Mouse (Mus musculus) ES-Bruce4 (cell line): Measurements from ENCODE around the gene Oas1h. TPM values are rescaled to one million over a fixed set of nuclear protein-coding genes. Genes with fewer than 3 reads are reported as not detected.
"Not testable (repeated sequence)": the region's sequence is repeated elsewhere in the genome, so short reads cannot be mapped to it uniquely, and the experiment has no call there.

ENCODE experiments used
- H3K27ac ChIP-seq: 2 replicates; pipeline ENCODE4 v1.5.1; 2012; ENCODE audit warnings: low read length, inconsistent platforms; ENCODE audit not compliant: insufficient read depth
- H3K27me3 ChIP-seq: 2 replicates; pipeline ENCODE4 v1.6.1; 2012; ENCODE audit warnings: mild to moderate bottlenecking, low read length, inconsistent platforms; ENCODE audit not compliant: control insufficient read depth, poor library complexity, insufficient read depth, severe bottlenecking
- H3K36me3 ChIP-seq: 2 replicates; pipeline ENCODE4 v1.6.1; 2012; ENCODE audit warnings: inconsistent platforms, mild to moderate bottlenecking, low read length, moderate library complexity; ENCODE audit not compliant: control insufficient read depth, poor library complexity, insufficient read depth, severe bottlenecking
- H3K4me1 ChIP-seq: one replicate; pipeline ENCODE4 v1.8.1; 2011; ENCODE audit warnings: low read length; ENCODE audit not compliant: control insufficient read depth, insufficient read depth
- H3K4me3 ChIP-seq: 2 replicates; pipeline ENCODE4 v1.5.1; 2011; ENCODE audit warnings: low read depth, mild to moderate bottlenecking, low read length
- H3K9ac ChIP-seq: 2 replicates; pipeline ENCODE4 v1.6.1; 2012; ENCODE audit warnings: low read depth, mild to moderate bottlenecking, inconsistent platforms; ENCODE audit not compliant: poor library complexity, severe bottlenecking
- H3K9me3 ChIP-seq: replicated peaks from 2 replicates; pipeline ENCODE4 v1.6.1; 2012; ENCODE audit warnings: mild to moderate bottlenecking, low read length, inconsistent platforms; ENCODE audit not compliant: control insufficient read depth, poor library complexity, insufficient read depth, severe bottlenecking
- CTCF ChIP-seq: IDR thresholded peaks from one replicate; pipeline ENCODE4 v1.8.1; 2011; ENCODE audit warnings: low read depth, low read length
- EP300 ChIP-seq: IDR thresholded peaks from 2 replicates; pipeline ENCODE4 v1.6.1; 2011; ENCODE audit warnings: low read depth, low read length; ENCODE audit not compliant: insufficient read depth
- POLR2A ChIP-seq: IDR thresholded peaks from one replicate; pipeline ENCODE4 v1.8.1; 2011; ENCODE audit warnings: low read length; ENCODE audit not compliant: insufficient read depth
- polyA plus RNA-seq: library from polyadenylated mRNA; stranded (reverse); fragments of >200 nt; gene quantifications from 2 replicates; pipeline ENCODE4 v1.2.4, GENCODE M21; 2011; ENCODE audit warnings: low read depth; ENCODE audit not compliant: missing spikeins, insufficient read depth, insufficient read length

Gene Oas1h
- polyA plus RNA-seq, 1 experiment = not detected

GRCm38 (mm10) chr5:120902056-120902455, 40.8 kb downstream of the Oas1h start:
- Histone ChIP-seq H3K9me3 (no peaks in the 10 kb centered on the region), H3K36me3 (no peaks in the 10 kb centered on the region), H3K4me3 (no peak overlapping the region), H3K4me1 (no peaks in the 10 kb centered on the region), H3K9ac (no peak overlapping the region), H3K27me3 (no peaks in the 10 kb centered on the region), H3K27ac (no peak overlapping the region)
- TF ChIP-seq EP300 = no peak
- no peak for TF ChIP-seq CTCF
- no peak for TF ChIP-seq POLR2A

GRCm38 (mm10) chr5:120906791-120907733, 45.8 kb downstream of the Oas1h start, which contains the start of gene Oas1a:
TSS of gene Oas1a (minus strand) at chr5:120907521.
- not testable (repeated sequence) for H3K4me1 ChIP-seq, H3K9me3 ChIP-seq, H3K9ac ChIP-seq, H3K27me3 ChIP-seq, H3K36me3 ChIP-seq, H3K27ac ChIP-seq, H3K4me3 ChIP-seq

GRCm38 (mm10) chr5:120908196-120908920, 47.1 kb downstream of the Oas1h start:
- Histone ChIP-seq H3K9me3 (no peaks in the 10 kb centered on the region), H3K4me3 (no peak overlapping the region), H3K9ac (no peak overlapping the region), H3K27me3 (no peaks in the 10 kb centered on the region), H3K4me1 (no peaks in the 10 kb centered on the region), H3K27ac (no peak overlapping the region), H3K36me3 (no peaks in the 10 kb centered on the region)
- TF ChIP-seq POLR2A (no peak), EP300 (no peak), CTCF (no peak)

- H3K27me3 ChIP-seq, H3K36me3 ChIP-seq, H3K4me1 ChIP-seq, H3K4me3 ChIP-seq, H3K27ac ChIP-seq, H3K9ac ChIP-seq, H3K9me3 ChIP-seq: not testable (repeated sequence)
Measured at GRCm38 (mm10) chr5:120914204-120914603, 53.0 kb downstream of the Oas1h start, which contains the start of gene Oas1d. TSS of gene Oas1d (plus strand) at chr5:120914536.

GRCm38 (mm10) chr5:120919156-120919935, 58.1 kb downstream of the Oas1h start:
- H3K27me3 ChIP-seq, H3K27ac ChIP-seq, H3K9me3 ChIP-seq, H3K4me1 ChIP-seq, H3K9ac ChIP-seq, H3K4me3 ChIP-seq, H3K36me3 ChIP-seq: not testable (repeated sequence)

- Histone ChIP-seq H3K9ac (no peak overlapping the region), H3K36me3 (no peaks in the 10 kb centered on the region), H3K27me3 (no peaks in the 10 kb centered on the region), H3K4me1 (no peaks in the 10 kb centered on the region), H3K27ac (no peak overlapping the region), H3K9me3 (no peaks in the 10 kb centered on the region), H3K4me3 (no peak overlapping the region)
- TF ChIP-seq CTCF (no peak), EP300 (no peak), POLR2A (no peak)
Measured at GRCm38 (mm10) chr5:120920296-120920695, 59.1 kb downstream of the Oas1h start.

Other genes with a start within 250 kb of the Oas1h start
- gene Rita1, start 248.8 kb upstream of the Oas1h start, polyA plus RNA-seq = 13.0 and 13.1 TPM in 2 replicates
- gene Ddx54, start 248.7 kb upstream of the Oas1h start, polyA plus RNA-seq = 49.7 and 49.9 TPM in 2 replicates
- not detected in 2 replicates for gene Cfap73, start 227.2 kb upstream of the Oas1h start, polyA plus RNA-seq
- gene Rasal1, start 212.6 kb upstream of the Oas1h start, polyA plus RNA-seq = 2.0 and 3.5 TPM in 2 replicates
- gene Dtx1, start 149.5 kb upstream of the Oas1h start, polyA plus RNA-seq = 19.1 and 21.0 TPM in 2 replicates
- gene Oas2, start 111.6 kb upstream of the Oas1h start, polyA plus RNA-seq = 0.76 and 0.84 TPM in 2 replicates
- 1.7 and 1.9 TPM in 2 replicates for gene Oas3, start 83.8 kb upstream of the Oas1h start, polyA plus RNA-seq
- not detected in 2 replicates for gene Oas1e, start 65.9 kb upstream of the Oas1h start, polyA plus RNA-seq
- gene Oas1c, start 48.9 kb upstream of the Oas1h start, polyA plus RNA-seq = 3.0 and 4.3 TPM in 2 replicates
- not detected in 2 replicates for gene Oas1f, start 14.1 kb upstream of the Oas1h start, polyA plus RNA-seq
- gene Oas1g, start 26.2 kb downstream of the Oas1h start, polyA plus RNA-seq = 0.97 and 1.5 TPM in 2 replicates
- 2.3 TPM in 1 of 2 replicates, not detected in the other for gene Oas1a, start 46.1 kb downstream of the Oas1h start, polyA plus RNA-seq
- gene Oas1d, start 53.1 kb downstream of the Oas1h start, polyA plus RNA-seq = 0.35 and 0.45 TPM in 2 replicates
- not detected in 2 replicates for gene Rph3a, start 148.7 kb downstream of the Oas1h start, polyA plus RNA-seq